Mouse (Mus musculus): Measurements from ENCODE around the gene Nacc1. TPM values are rescaled to one million over a fixed set of nuclear protein-coding genes. Genes with fewer than 3 reads are reported as not detected.
A peak's percentile ranks its signal among the peaks of the same experiment; 100 is the strongest.

Gene Nacc1
- polyA plus RNA-seq, 1 experiment from 2014 or later, result 17.4 TPM

DNA sequence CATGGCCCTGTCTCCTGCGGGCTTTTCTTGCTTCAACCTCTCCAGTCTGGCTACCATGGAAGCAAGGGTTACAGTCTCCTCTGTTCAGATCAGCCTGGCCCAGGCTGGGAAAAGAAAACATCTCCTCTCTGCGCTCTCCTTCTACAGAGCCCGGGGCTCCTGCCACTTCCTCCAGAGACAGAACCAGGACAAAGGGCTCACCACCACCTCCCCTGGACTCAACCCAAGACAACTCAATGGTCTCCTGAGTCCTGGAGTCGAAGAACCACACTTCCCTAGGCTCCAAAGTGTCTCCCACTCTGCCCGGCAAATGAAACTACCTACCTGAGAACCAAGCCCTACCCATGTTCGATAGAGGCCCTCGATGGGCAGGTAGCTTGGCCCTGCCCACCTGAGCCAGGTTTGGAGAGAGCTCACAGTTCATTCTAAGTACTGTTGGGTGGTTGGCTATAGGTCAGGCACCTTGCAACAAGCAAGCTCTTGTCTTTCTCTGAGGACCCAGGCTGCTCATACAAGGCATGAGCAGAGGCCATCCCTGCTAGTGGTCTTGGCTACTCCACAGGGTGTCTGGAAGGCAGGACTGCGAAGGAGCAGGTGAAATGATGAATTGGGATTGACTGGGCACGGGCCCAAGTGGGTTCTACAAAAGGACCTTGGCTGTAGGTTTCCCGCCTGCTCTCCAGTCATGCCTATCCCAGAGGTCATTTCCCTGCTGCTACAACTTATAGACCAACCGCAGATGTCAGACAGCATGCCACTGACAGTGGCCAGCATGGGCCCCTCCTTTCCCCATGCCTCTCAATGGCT is 43.9 kb upstream of the Nacc1 start:
- peak; percentile 13 for ATAC-seq (ENCODE audit: insufficient number of reproducible peaks, insufficient read depth, low FRiP score, low read depth)
- Histone ChIP-seq H3K27ac (replicated peaks in 1 of 2; ENCODE audit: control insufficient read depth in 1 of 2, insufficient read depth in 1 of 2, low read depth in 2 of 2, low read length in 2 of 2) (peak overlapping the region; percentile 78 to 82), H3K4me2 (ENCODE audit: low read length) (peak overlapping the region; percentile 9; the same call in 1 of the 2 replicates), H3K4me3 (ENCODE audit: control insufficient read depth in 1 of 2, insufficient read depth in 1 of 2, low read depth in 1 of 2, low read length in 2 of 2) (no peak overlapping the region), H3K27me3 (ENCODE audit: control insufficient read depth, insufficient read depth, low read length) (no peaks in the 10 kb centered on the region), H3K4me1 (ENCODE audit: control insufficient read depth in 2 of 2, insufficient read depth in 2 of 2, low read length in 2 of 2) (peaks cover 63 to 72% of the 10 kb centered on the region in 2 experiments), H3K9me3 (ENCODE audit: control insufficient read depth, low read length) (no peaks in the 10 kb centered on the region), H3K36me3 (ENCODE audit: control insufficient read depth, insufficient read depth, low read length) (peaks cover 12% of the 10 kb centered on the region; the same call in 1 of the 2 replicates), H3K9ac (ENCODE audit: low read length) (peak overlapping the region; percentile 53; the same call in 1 of the 2 replicates)
- 70% methylated on average over 11 of the region's 11 CpGs for WGBS

DNA sequence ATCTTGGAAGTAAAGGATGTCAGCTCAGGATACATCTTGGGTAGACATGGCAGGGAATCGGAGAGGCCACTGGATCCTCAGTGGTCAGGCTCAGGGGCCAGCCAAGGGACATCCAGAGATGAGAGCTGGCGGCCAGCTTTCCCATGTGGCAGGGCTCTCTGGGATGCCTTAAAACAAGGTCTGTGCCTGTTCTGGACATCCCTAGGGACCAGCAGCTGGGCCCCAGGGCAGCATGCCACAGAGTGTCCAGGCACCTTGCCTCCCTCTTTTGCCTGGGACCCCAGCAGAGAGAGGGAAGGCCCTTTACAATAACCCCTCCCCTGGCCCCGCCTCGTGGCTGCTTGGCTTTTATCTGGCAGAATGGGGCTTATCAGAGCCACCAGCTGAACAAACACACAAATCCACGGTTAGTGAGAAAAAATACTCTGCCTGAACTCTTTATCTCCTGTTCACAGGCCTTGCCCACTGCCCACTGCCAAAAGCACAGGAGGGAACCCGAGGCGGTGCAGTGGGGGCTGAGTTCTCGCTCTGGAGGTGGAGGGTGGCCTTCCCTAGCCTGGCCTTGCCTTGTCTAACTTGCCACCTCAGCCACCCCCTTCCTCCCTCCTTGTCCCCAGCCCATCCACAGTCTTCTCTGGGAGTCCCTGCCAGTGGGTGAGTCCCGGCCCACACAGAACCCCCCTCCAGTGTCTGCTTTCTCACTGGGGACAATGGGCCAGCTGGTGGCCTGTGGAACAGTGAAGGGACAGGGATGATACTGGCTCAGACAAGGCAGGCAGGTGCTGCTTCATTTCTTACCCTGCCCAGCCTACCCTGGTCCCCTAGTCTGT is 43.1 kb upstream of the Nacc1 start:
- Histone ChIP-seq H3K4me3 (ENCODE audit: control insufficient read depth in 1 of 2, insufficient read depth in 1 of 2, low read depth in 1 of 2, low read length in 2 of 2) (no peak overlapping the region), H3K4me1 (ENCODE audit: control insufficient read depth in 2 of 2, insufficient read depth in 2 of 2, low read length in 2 of 2) (peaks cover 64 to 72% of the 10 kb centered on the region in 2 experiments), H3K9ac (ENCODE audit: low read length) (peak overlapping the region; percentile 53; the same call in 1 of the 2 replicates), H3K27ac (replicated peaks in 1 of 2; ENCODE audit: control insufficient read depth in 1 of 2, insufficient read depth in 1 of 2, low read depth in 2 of 2, low read length in 2 of 2) (peak overlapping the region; percentile 78 to 82), H3K36me3 (ENCODE audit: control insufficient read depth, insufficient read depth, low read length) (peaks cover 18% of the 10 kb centered on the region; the same call in 1 of the 2 replicates), H3K4me2 (ENCODE audit: low read length) (peak overlapping the region; percentile 11), H3K9me3 (ENCODE audit: control insufficient read depth, low read length) (no peaks in the 10 kb centered on the region), H3K27me3 (ENCODE audit: control insufficient read depth, insufficient read depth, low read length) (no peaks in the 10 kb centered on the region)
- peak; percentile 60 for ATAC-seq (ENCODE audit: insufficient number of reproducible peaks, insufficient read depth, low FRiP score, low read depth)
- 25% methylated on average over 8 of the region's 9 CpGs for WGBS

DNA sequence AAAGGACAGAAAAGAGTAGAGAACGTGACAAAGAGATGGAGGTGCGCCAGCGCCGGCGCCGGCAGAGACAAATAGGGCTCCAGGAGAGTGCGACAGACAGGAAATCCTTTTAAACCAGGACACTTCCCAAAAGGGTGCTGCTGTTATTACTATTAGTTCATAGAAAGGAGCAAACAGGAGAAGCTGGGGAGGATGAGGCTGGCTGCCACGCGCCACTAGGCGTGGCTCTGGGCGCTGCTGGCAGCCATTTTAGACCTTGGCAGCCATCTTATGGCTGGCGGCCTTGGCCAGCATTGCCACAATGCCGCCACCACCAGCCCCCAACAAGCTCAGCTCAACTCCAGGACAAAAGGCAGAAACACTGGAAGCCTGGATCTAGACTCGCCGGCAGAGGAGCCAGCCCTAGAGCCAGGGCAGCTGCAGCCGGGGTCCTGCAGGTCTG is 42.3 kb upstream of the Nacc1 start:
- ATAC-seq (ENCODE audit: insufficient number of reproducible peaks, insufficient read depth, low FRiP score, low read depth), result no peak
- Histone ChIP-seq H3K4me1 (ENCODE audit: control insufficient read depth in 2 of 2, insufficient read depth in 2 of 2, low read length in 2 of 2) (peaks cover 67 to 72% of the 10 kb centered on the region in 2 experiments), H3K36me3 (ENCODE audit: control insufficient read depth, insufficient read depth, low read length) (peaks cover 25% of the 10 kb centered on the region; the same call in 1 of the 2 replicates), H3K27me3 (ENCODE audit: control insufficient read depth, insufficient read depth, low read length) (no peaks in the 10 kb centered on the region), H3K9me3 (ENCODE audit: control insufficient read depth, low read length) (no peaks in the 10 kb centered on the region), H3K4me3 (ENCODE audit: control insufficient read depth in 1 of 2, insufficient read depth in 1 of 2, low read depth in 1 of 2, low read length in 2 of 2) (no peak overlapping the region), H3K9ac (ENCODE audit: low read length) (peak overlapping the region; percentile 22; the same call in 1 of the 2 replicates), H3K27ac (replicated peaks in 1 of 2; ENCODE audit: control insufficient read depth in 1 of 2, insufficient read depth in 1 of 2, low read depth in 2 of 2, low read length in 2 of 2) (peak overlapping the region; percentile 71 to 82), H3K4me2 (ENCODE audit: low read length) (peak overlapping the region; percentile 11; the same call in 1 of the 2 replicates)
- 77% methylated on average over 16 of the region's 16 CpGs for WGBS

DNA sequence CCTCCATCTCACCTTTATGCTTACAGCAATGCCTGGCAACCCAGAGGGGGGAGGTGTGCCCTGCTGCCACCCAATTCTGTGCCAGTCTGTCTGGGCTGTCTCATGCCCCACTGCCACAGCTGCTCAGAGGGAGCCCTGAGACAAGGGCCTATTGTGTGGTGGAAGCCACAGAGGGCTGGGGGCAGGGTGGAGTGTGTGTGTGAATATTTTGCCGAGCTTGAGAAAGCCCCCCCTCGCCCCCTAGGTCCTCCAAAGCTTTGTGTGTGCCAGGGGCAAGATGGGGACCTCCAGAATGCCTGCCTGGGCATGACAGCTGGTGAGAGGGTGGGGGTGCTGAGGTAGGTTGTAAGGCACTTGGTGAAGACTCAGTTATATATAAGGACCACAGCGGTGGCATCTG is 40.8 kb upstream of the Nacc1 start:
- WGBS, result 83% methylated on average over 3 of the region's 3 CpGs
- Histone ChIP-seq H3K4me1 (ENCODE audit: control insufficient read depth in 2 of 2, insufficient read depth in 2 of 2, low read length in 2 of 2) (peaks cover 78 to 79% of the 10 kb centered on the region in 2 experiments), H3K36me3 (ENCODE audit: control insufficient read depth, insufficient read depth, low read length) (peaks cover 28% of the 10 kb centered on the region; the same call in 1 of the 2 replicates), H3K4me2 (ENCODE audit: low read length) (no peak overlapping the region), H3K4me3 (ENCODE audit: control insufficient read depth in 1 of 2, insufficient read depth in 1 of 2, low read depth in 1 of 2, low read length in 2 of 2) (no peak overlapping the region), H3K27ac (replicated peaks in 1 of 2; ENCODE audit: control insufficient read depth in 1 of 2, insufficient read depth in 1 of 2, low read depth in 2 of 2, low read length in 2 of 2) (no peak overlapping the region), H3K9me3 (ENCODE audit: control insufficient read depth, low read length) (no peaks in the 10 kb centered on the region), H3K27me3 (ENCODE audit: control insufficient read depth, insufficient read depth, low read length) (no peaks in the 10 kb centered on the region), H3K9ac (ENCODE audit: low read length) (no peak overlapping the region)
- no peak for ATAC-seq (ENCODE audit: insufficient number of reproducible peaks, insufficient read depth, low FRiP score, low read depth)

DNA sequence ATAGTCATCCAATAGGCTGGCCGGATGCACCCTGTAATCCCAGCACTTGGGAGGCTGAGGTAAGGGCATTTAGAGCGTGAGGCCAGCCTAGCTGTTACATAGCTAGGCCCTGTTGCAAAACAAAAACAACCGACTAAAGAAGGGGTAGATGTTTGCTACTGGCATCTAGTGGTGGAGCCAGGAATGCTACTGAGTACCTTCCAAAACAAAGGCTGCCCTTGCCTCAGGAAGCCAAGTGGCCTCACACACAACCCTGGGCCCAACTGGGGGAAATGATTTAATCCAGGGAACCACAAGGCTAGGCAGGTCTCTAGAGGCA is 38.2 kb upstream of the Nacc1 start:
- Histone ChIP-seq H3K27me3 (ENCODE audit: control insufficient read depth, insufficient read depth, low read length) (no peaks in the 10 kb centered on the region), H3K9me3 (ENCODE audit: control insufficient read depth, low read length) (no peaks in the 10 kb centered on the region), H3K4me1 (ENCODE audit: control insufficient read depth in 2 of 2, insufficient read depth in 2 of 2, low read length in 2 of 2) (peaks cover 64 to 75% of the 10 kb centered on the region in 2 experiments), H3K36me3 (ENCODE audit: control insufficient read depth, insufficient read depth, low read length) (peaks cover 39% of the 10 kb centered on the region; the same call in 1 of the 2 replicates), H3K27ac (replicated peaks in 1 of 2; ENCODE audit: control insufficient read depth in 1 of 2, insufficient read depth in 1 of 2, low read depth in 2 of 2, low read length in 2 of 2) (peak overlapping the region; percentile 76 to 90), H3K4me2 (ENCODE audit: low read length) (peak overlapping the region; percentile 26), H3K9ac (ENCODE audit: low read length) (peak overlapping the region; percentile 35; the same call in 1 of the 2 replicates), H3K4me3 (ENCODE audit: control insufficient read depth in 1 of 2, insufficient read depth in 1 of 2, low read depth in 1 of 2, low read length in 2 of 2) (no peak overlapping the region)
- ATAC-seq (ENCODE audit: insufficient number of reproducible peaks, insufficient read depth, low FRiP score, low read depth), result no peak
- WGBS, result 7% methylated on average over 3 of the region's 3 CpGs

DNA sequence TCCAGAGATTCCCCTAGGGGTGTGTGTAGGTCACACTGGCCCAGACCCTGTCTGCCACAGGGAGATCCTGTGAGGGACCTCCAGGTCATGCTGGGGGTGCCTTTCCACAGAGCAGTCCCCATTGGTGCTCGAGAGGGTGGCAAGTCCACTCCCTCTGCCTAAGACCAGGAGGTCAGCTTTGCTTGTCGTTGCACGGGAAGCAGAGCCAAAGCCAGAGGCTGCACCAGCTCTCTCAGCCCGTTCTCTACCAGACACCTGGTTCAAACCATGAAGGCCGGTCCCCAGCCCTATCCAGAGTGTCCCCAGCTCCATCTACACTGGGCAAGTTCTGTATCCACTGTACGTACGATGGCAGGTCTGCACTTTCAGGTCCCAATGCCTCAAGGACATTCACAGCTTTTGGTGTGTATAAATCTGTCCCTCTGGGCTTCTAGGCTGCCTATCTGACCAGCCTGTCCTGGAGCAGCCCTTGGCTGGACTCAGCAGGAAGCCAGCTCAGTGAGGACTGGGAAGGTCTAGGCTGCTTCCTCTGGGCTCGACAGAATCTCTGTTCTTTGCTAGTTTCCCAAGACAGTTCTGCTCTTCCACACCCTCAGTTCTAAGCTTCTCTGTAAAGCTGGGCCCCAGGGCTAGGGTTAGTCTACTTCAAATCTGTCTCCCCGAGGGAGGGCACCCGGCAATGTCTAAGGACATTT is 37.7 kb upstream of the Nacc1 start:
- H3K9me3 ChIP-seq (ENCODE audit: control insufficient read depth, low read length), result no peaks in the 10 kb centered on the region
- H3K27me3 ChIP-seq (ENCODE audit: control insufficient read depth, insufficient read depth, low read length), result no peaks in the 10 kb centered on the region
- H3K4me1 ChIP-seq (ENCODE audit: control insufficient read depth in 2 of 2, insufficient read depth in 2 of 2, low read length in 2 of 2), result peaks cover 59 to 70% of the 10 kb centered on the region in 2 experiments
- WGBS, result 45% methylated on average over 10 of the region's 10 CpGs
- H3K4me3 ChIP-seq (ENCODE audit: control insufficient read depth in 1 of 2, insufficient read depth in 1 of 2, low read depth in 1 of 2, low read length in 2 of 2), result no peak overlapping the region
- peak overlapping the region; percentile 76 to 90 for H3K27ac ChIP-seq (replicated peaks in 1 of 2; ENCODE audit: control insufficient read depth in 1 of 2, insufficient read depth in 1 of 2, low read depth in 2 of 2, low read length in 2 of 2)
- peaks cover 44% of the 10 kb centered on the region; the same call in 1 of the 2 replicates for H3K36me3 ChIP-seq (ENCODE audit: control insufficient read depth, insufficient read depth, low read length)
- no peak for ATAC-seq (ENCODE audit: insufficient number of reproducible peaks, insufficient read depth, low FRiP score, low read depth)
- peak overlapping the region; percentile 26 for H3K4me2 ChIP-seq (ENCODE audit: low read length)
- H3K9ac ChIP-seq (ENCODE audit: low read length), result peak overlapping the region; percentile 35; the same call in 1 of the 2 replicates

DNA sequence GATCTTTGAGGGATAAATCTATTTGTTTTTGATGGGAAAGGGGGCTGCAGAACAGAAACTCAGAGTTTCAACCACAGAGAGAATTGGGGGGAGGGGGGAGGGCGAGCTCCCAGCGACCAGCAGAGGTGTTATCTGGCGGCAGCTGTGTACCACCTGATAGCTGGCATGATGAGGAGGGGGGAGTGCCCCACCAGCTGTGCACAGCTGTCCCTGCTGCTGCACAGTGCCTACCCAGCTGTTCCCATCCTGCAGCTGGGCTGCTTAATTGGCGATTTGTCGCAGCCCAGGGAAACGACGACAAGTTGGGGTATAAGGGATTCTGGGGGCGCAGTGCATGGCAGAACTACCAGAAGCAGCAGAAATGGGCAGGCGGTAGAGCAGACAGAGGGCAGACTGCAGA is 37.0 kb upstream of the Nacc1 start:
- Histone ChIP-seq H3K4me2 (ENCODE audit: low read length) (0 out of 2 replicates have a peak overlapping the region, but pooled peaks have one; percentile 56), H3K36me3 (ENCODE audit: control insufficient read depth, insufficient read depth, low read length) (peaks cover 51% of the 10 kb centered on the region; the same call in 1 of the 2 replicates), H3K4me3 (ENCODE audit: control insufficient read depth in 1 of 2, insufficient read depth in 1 of 2, low read depth in 1 of 2, low read length in 2 of 2) (no peak overlapping the region), H3K9ac (ENCODE audit: low read length) (peak overlapping the region; percentile 35; the same call in 1 of the 2 replicates), H3K27me3 (ENCODE audit: control insufficient read depth, insufficient read depth, low read length) (no peaks in the 10 kb centered on the region), H3K27ac (replicated peaks in 1 of 2; ENCODE audit: control insufficient read depth in 1 of 2, insufficient read depth in 1 of 2, low read depth in 2 of 2, low read length in 2 of 2) (peak overlapping the region in 1 of 2 experiments; percentile 90; a peak in 1 of 4 replicates), H3K9me3 (ENCODE audit: control insufficient read depth, low read length) (no peaks in the 10 kb centered on the region), H3K4me1 (ENCODE audit: control insufficient read depth in 2 of 2, insufficient read depth in 2 of 2, low read length in 2 of 2) (peaks cover 55 to 64% of the 10 kb centered on the region in 2 experiments)
- 45% methylated on average over 9 of the region's 9 CpGs for WGBS
- ATAC-seq (ENCODE audit: insufficient number of reproducible peaks, insufficient read depth, low FRiP score, low read depth), result no peak

Measured in heart, embryonic 14.5 days (tissue).